Mouse (Mus musculus) kidney, adult 2 months (tissue): ENCODE results near the gene Nek9. TPM values are rescaled to one million over a fixed set of nuclear protein-coding genes. Genes with fewer than 3 reads are reported as not detected.

Source experiments
- DNase-seq: peaks from one replicate; pipeline ENCODE4 v3.0.0; 2021
- H3K27ac ChIP-seq: fragments of 200-500 bp; 2 replicates; pipeline ENCODE4 v1.5.1; 2012; ENCODE audit warnings: low read depth, low read length, control low read depth, inconsistent platforms; ENCODE audit not compliant: insufficient read depth
- H3K27me3 ChIP-seq: fragments of 200-500 bp; replicated peaks from 2 replicates; pipeline ENCODE4 v1.6.1; 2012; ENCODE audit warnings: mild to moderate bottlenecking, moderate library complexity, low read length, inconsistent platforms; ENCODE audit not compliant: control insufficient read depth, insufficient read depth
- H3K36me3 ChIP-seq: fragments of 200-500 bp; 2 replicates; pipeline ENCODE4 v1.6.1; 2012; ENCODE audit warnings: mild to moderate bottlenecking, moderate library complexity, low read length, inconsistent platforms; ENCODE audit not compliant: control insufficient read depth, insufficient read depth
- H3K4me1 ChIP-seq: fragments of 200-500 bp; 2 replicates; pipeline ENCODE4 v1.6.1; 2011; ENCODE audit warnings: low read length; ENCODE audit not compliant: control insufficient read depth, insufficient read depth
- H3K4me3 ChIP-seq: fragments of 200-500 bp; 2 replicates; pipeline ENCODE4 v1.5.1; 2011; ENCODE audit warnings: mild to moderate bottlenecking, low read depth, low read length, control low read depth; ENCODE audit not compliant: insufficient read depth
- CTCF ChIP-seq: fragments of 200-500 bp; conservative IDR thresholded peaks from 2 replicates; pipeline ENCODE4 v1.5.1; 2011; ENCODE audit warnings: low read depth, mild to moderate bottlenecking, control low read depth, low read length, moderate library complexity, mixed read lengths; ENCODE audit not compliant: insufficient read depth, insufficient read length
- POLR2A ChIP-seq: fragments of 200-500 bp; IDR thresholded peaks from one replicate; pipeline ENCODE4 v1.6.1; 2011; ENCODE audit warnings: low read depth, low read length, control low read depth
- WGBS: fragments of 180-500 bp; shearing (Covaris S2); methylation state at CpG from one replicate; pipeline ENCODE4 v1.1.7; 2018; 5-methylcytosine and 5-hydroxymethylcytosine counted together
- polyA plus RNA-seq: library from polyadenylated mRNA; depleted of rRNA; stranded (reverse); fragments of >200 nt; gene quantifications from 2 replicates; pipeline ENCODE4 v1.2.3, GENCODE M21; 2012; rRNA removed

Gene Nek9
- 24.9 and 27.8 TPM in 2 replicates for polyA plus RNA-seq

- peaks cover 5% of the 10 kb centered on the region; the same call in 1 of the 2 replicates for H3K4me1 ChIP-seq
- H3K27ac ChIP-seq, result peak within 1 kb of the TSS; percentile 52
- H3K36me3 ChIP-seq, result peaks cover 2% of the 10 kb centered on the region; the same call in 1 of the 2 replicates
- peak; percentile 96 for DNase-seq
- no peaks in the 10 kb centered on the region for H3K27me3 ChIP-seq
- peak within 1 kb of the TSS; percentile 58 for H3K4me3 ChIP-seq
- TF ChIP-seq CTCF, result no peak
- TF ChIP-seq POLR2A, result peak; percentile 53
- WGBS, result under 1% methylated on average over 36 of the region's 36 CpGs
Measured at GRCm38 (mm10) chr12:85339243-85339729, at the start of gene Nek9. Gene Nek9 (minus strand): TSS chr12:85339362.

- TF ChIP-seq POLR2A, result no peak
- TF ChIP-seq CTCF, result no peak
- no peak for DNase-seq
- WGBS, result 65% methylated on average over 5 of the region's 5 CpGs
- H3K4me3 ChIP-seq, result no peak overlapping the region
- no peaks in the 10 kb centered on the region for H3K4me1 ChIP-seq
- H3K27me3 ChIP-seq, result no peaks in the 10 kb centered on the region
- no peaks in the 10 kb centered on the region for H3K36me3 ChIP-seq
- no peak overlapping the region for H3K27ac ChIP-seq
Measured at GRCm38 (mm10) chr12:85385995-85386375, 46.8 kb upstream of the Nek9 start.

- no peak for TF ChIP-seq CTCF
- TF ChIP-seq POLR2A, result no peak
- 78% methylated on average over 10 of the region's 10 CpGs for WGBS
- H3K4me1 ChIP-seq, result no peaks in the 10 kb centered on the region
- DNase-seq, result no peak
- 0 out of 2 replicates have a peak overlapping the region, but pooled peaks have one; percentile 17 for H3K27ac ChIP-seq
- no peak overlapping the region for H3K4me3 ChIP-seq
- no peaks in the 10 kb centered on the region for H3K27me3 ChIP-seq
- H3K36me3 ChIP-seq, result no peaks in the 10 kb centered on the region
Measured at GRCm38 (mm10) chr12:85385329-85385994, 46.3 kb upstream of the Nek9 start.

GRCm38 (mm10) chr12:85382761-85383680 lies 43.9 kb upstream of the Nek9 start:
- Histone ChIP-seq H3K4me1 (no peaks in the 10 kb centered on the region), H3K36me3 (no peaks in the 10 kb centered on the region), H3K27ac (no peak overlapping the region), H3K27me3 (no peaks in the 10 kb centered on the region), H3K4me3 (no peak overlapping the region)
- TF ChIP-seq POLR2A (no peak), CTCF (no peak)
- DNase-seq, result no peak
- WGBS, result 67% methylated on average over 14 of the region's 14 CpGs

- TF ChIP-seq POLR2A (no peak), CTCF (no peak)
- 91% methylated on average over 6 of the region's 6 CpGs for WGBS
- H3K27ac ChIP-seq, result no peak overlapping the region
- H3K4me3 ChIP-seq, result no peak overlapping the region
- no peaks in the 10 kb centered on the region for H3K36me3 ChIP-seq
- H3K4me1 ChIP-seq, result no peaks in the 10 kb centered on the region
- DNase-seq, result no peak
- H3K27me3 ChIP-seq, result no peaks in the 10 kb centered on the region
Measured at GRCm38 (mm10) chr12:85381570-85381969, 42.4 kb upstream of the Nek9 start.

GRCm38 (mm10) chr12:85380942-85381341 lies 41.8 kb upstream of the Nek9 start:
- TF ChIP-seq POLR2A, result no peak
- TF ChIP-seq CTCF, result peak; percentile 46
- no peaks in the 10 kb centered on the region for H3K36me3 ChIP-seq
- DNase-seq, result no peak
- no peak overlapping the region for H3K27ac ChIP-seq
- 81% methylated on average over 7 of the region's 7 CpGs for WGBS
- no peak overlapping the region for H3K4me3 ChIP-seq
- H3K27me3 ChIP-seq, result no peaks in the 10 kb centered on the region
- H3K4me1 ChIP-seq, result no peaks in the 10 kb centered on the region

- H3K4me3 ChIP-seq, result no peak overlapping the region
- WGBS, result 75% methylated on average over 1 of the region's 1 CpGs
- H3K36me3 ChIP-seq, result no peaks in the 10 kb centered on the region
- TF ChIP-seq CTCF, result no peak
- TF ChIP-seq POLR2A, result no peak
- no peaks in the 10 kb centered on the region for H3K4me1 ChIP-seq
- DNase-seq, result no peak
- no peaks in the 10 kb centered on the region for H3K27me3 ChIP-seq
- no peak overlapping the region for H3K27ac ChIP-seq
Measured at GRCm38 (mm10) chr12:85380308-85380707, 41.1 kb upstream of the Nek9 start.
